Mouse (Mus musculus) kidney, postnatal 36 days (tissue): ENCODE data around the gene Chst8.

Experiments
- DNase-seq, 2 experiments: peaks; one replicate each; pipeline ENCODE4 v3.0.0; 2021 to 2022; ENCODE audit warnings: mixed read lengths in 2 of 2

Chst8 gene

GRCm38 (mm10) chr7:34812531-34813111 lies at the start of gene Chst8:
Gene Chst8 (minus strand): TSS chr7:34812711.
- DNase-seq = peak; percentile 82 to 89

GRCm38 (mm10) chr7:34858291-34858690 lies 45.8 kb upstream of the Chst8 start:
- peak in 1 of 2 experiments; percentile 16 for DNase-seq

- peak in 1 of 2 experiments; percentile 29 for DNase-seq
Measured at GRCm38 (mm10) chr7:34854781-34855352, 42.4 kb upstream of the Chst8 start.

- no peak for DNase-seq
Measured at GRCm38 (mm10) chr7:34853393-34853792, 40.9 kb upstream of the Chst8 start.

GRCm38 (mm10) chr7:34849660-34850059 lies 37.1 kb upstream of the Chst8 start:
- DNase-seq = peak in 1 of 2 experiments; percentile 65

GRCm38 (mm10) chr7:34848811-34849210 lies 36.3 kb upstream of the Chst8 start:
- no peak for DNase-seq

GRCm38 (mm10) chr7:34847900-34848299 lies 35.4 kb upstream of the Chst8 start:
- DNase-seq = no peak

GRCm38 (mm10) chr7:34847410-34847809 lies 34.9 kb upstream of the Chst8 start:
- DNase-seq = no peak

- no peak for DNase-seq
Measured at GRCm38 (mm10) chr7:34838749-34839148, 26.2 kb upstream of the Chst8 start.

GRCm38 (mm10) chr7:34838231-34838630 lies 25.7 kb upstream of the Chst8 start:
- no peak for DNase-seq

- peak in 1 of 2 experiments; percentile 30 for DNase-seq
Measured at GRCm38 (mm10) chr7:34826255-34826909, 13.9 kb upstream of the Chst8 start.

GRCm38 (mm10) chr7:34821587-34821986 lies 9.1 kb upstream of the Chst8 start:
- peak in 1 of 2 experiments; percentile 12 for DNase-seq

GRCm38 (mm10) chr7:34820554-34820953 lies 8.0 kb upstream of the Chst8 start:
- DNase-seq = peak; percentile 35 to 44

- no peak for DNase-seq
Measured at GRCm38 (mm10) chr7:34819796-34820195, 7.3 kb upstream of the Chst8 start.

- DNase-seq = no peak
Measured at GRCm38 (mm10) chr7:34818660-34819059, 6.1 kb upstream of the Chst8 start.

GRCm38 (mm10) chr7:34816981-34817380 lies 4.5 kb upstream of the Chst8 start:
- DNase-seq = no peak

GRCm38 (mm10) chr7:34814801-34815200 lies 2.3 kb upstream of the Chst8 start:
- DNase-seq = no peak

GRCm38 (mm10) chr7:34811531-34812526 lies 682 bp downstream of the Chst8 start:
- peak; percentile 11 to 27 for DNase-seq

- DNase-seq = peak in 1 of 2 experiments; percentile 8
Measured at GRCm38 (mm10) chr7:34811060-34811459, 1.5 kb downstream of the Chst8 start.

GRCm38 (mm10) chr7:34806307-34806706 lies 6.2 kb downstream of the Chst8 start:
- peak; percentile 66 to 71 for DNase-seq

- no peak for DNase-seq
Measured at GRCm38 (mm10) chr7:34805691-34806205, 6.8 kb downstream of the Chst8 start.

- peak in 1 of 2 experiments; percentile 53 for DNase-seq
Measured at GRCm38 (mm10) chr7:34805042-34805441, 7.5 kb downstream of the Chst8 start.
